Mouse (Mus musculus) layer of hippocampus, adult 2 months (tissue): Measurements from ENCODE around the gene Elk4. TPM values are rescaled to one million over a fixed set of nuclear protein-coding genes. Genes with fewer than 3 reads are reported as not detected.

ENCODE experiments used
- DNase-seq, 2 experiments: peaks; one replicate each; pipeline ENCODE4 v3.0.0; 2022; ENCODE audit warnings: low spot score in 2 of 2
- H3K27ac ChIP-seq: fragments of 200-600 bp; 2 replicates; pipeline ENCODE4 v1.8.1; 2022
- H3K4me3 ChIP-seq: fragments of 200-600 bp; 2 replicates; pipeline ENCODE4 v1.8.1; 2022; ENCODE audit warnings: mild to moderate bottlenecking
- CTCF ChIP-seq: fragments of 200-600 bp; conservative IDR thresholded peaks from 2 replicates; pipeline ENCODE4 v1.8.1; 2022; ENCODE audit warnings: antibody characterized with exemption, mild to moderate bottlenecking, moderate library complexity
- total RNA-seq, 2 experiments: library from RNA; stranded (reverse); gene quantifications; 2 replicates each; pipeline ENCODE4 v1.2.3; 2021

The Elk4 gene
- total RNA-seq, 2 experiments from 2014 or later: 51.8 to 59.2 TPM

GRCm38 (mm10) chr1:131971771-131972497, 35.5 kb upstream of the Elk4 start:
- no peak for DNase-seq
- no peak overlapping the region for H3K4me3 ChIP-seq
- no peak overlapping the region for H3K27ac ChIP-seq
- TF ChIP-seq CTCF: no peak

DNA sequence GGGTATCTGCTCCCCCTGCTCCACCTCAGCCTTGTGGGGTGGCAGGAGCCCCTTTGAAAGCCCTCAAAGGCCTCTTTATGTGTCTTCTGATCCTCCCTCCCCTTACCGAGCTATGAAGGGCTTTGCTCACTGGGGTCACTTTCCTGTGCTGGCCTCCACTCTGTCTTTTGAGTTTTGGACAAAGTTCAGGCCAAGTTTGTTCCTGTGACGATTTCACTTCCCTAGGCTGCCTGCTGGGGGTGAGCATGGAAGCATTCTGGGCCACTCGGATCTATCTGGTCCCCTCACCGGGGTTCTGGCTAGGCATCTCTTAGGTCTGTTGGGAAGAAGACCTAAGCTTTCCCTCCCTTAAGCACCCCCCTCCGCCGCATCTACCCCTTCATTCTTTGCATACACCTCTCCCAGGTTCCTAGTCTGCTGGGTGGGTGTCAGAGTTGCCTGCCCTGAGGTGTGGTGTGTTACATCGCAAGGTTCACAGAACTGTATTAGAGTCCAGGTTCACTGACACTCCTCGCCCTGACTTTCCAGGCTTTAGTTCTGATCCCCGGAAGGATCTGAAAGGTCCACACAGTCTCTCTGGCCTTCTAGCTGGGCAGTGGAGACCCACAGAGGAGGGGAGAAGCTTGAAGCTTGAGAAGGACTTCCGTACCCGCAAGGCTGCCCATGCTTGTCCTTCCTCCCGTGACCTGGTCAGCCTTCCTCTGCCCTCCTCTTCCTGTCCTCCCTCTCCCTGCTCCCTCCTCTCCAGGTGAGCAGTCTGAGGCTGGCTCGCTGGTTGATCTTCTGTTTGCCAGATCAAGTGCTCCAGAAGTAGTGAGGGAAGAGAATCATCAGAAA, 34.7 kb upstream of the Elk4 start:
- no peak for TF ChIP-seq CTCF
- Histone ChIP-seq H3K27ac (no peak overlapping the region), H3K4me3 (no peak overlapping the region)
- no peak for DNase-seq

GRCm38 (mm10) chr1:131973991-131974390, 33.4 kb upstream of the Elk4 start:
- no peak for DNase-seq
- Histone ChIP-seq H3K27ac (no peak overlapping the region), H3K4me3 (no peak overlapping the region)
- TF ChIP-seq CTCF: no peak

DNA sequence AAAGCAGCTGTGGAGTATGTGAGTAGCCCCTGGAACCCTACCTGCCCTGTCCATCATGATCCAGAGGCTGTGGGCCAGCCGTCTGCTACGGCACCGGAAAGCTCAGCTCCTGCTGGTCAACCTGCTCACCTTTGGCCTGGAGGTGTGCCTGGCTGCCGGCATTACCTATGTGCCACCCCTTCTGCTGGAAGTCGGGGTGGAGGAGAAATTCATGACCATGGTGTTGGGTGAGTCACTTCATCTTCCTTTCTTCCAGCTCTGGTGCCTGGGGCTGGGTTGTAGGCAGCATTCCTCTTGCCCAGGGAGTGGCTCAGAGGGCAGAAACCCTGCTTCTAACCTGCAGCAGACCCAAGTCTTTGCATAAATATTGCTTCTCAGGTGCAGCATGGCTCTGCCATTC, 30.5 kb upstream of the Elk4 start:
- no peak for DNase-seq
- no peak for TF ChIP-seq CTCF
- Histone ChIP-seq H3K4me3 (no peak overlapping the region), H3K27ac (no peak overlapping the region)

DNA sequence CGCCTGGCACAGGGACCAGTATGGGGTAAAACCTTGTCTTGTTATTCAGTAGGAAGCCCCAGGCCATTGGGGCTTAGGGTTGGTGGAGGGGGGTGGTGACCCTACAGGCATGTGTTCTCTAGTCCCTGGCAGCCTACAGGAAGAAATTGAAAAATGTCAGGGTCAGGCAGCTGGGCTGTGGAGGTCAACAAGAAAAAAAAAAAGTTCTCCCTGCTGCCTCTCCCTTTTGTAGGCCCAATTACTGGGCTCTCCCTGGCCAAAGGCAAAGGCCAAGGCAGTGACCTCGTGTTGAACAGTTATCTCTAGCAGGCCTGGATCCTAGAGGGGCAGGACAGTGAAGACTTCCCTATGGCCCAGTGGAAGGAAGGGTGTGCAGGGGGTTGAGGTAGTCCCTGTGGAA, 26.9 kb upstream of the Elk4 start:
- Histone ChIP-seq H3K27ac (no peak overlapping the region), H3K4me3 (no peak overlapping the region)
- DNase-seq: no peak
- no peak for TF ChIP-seq CTCF

DNA sequence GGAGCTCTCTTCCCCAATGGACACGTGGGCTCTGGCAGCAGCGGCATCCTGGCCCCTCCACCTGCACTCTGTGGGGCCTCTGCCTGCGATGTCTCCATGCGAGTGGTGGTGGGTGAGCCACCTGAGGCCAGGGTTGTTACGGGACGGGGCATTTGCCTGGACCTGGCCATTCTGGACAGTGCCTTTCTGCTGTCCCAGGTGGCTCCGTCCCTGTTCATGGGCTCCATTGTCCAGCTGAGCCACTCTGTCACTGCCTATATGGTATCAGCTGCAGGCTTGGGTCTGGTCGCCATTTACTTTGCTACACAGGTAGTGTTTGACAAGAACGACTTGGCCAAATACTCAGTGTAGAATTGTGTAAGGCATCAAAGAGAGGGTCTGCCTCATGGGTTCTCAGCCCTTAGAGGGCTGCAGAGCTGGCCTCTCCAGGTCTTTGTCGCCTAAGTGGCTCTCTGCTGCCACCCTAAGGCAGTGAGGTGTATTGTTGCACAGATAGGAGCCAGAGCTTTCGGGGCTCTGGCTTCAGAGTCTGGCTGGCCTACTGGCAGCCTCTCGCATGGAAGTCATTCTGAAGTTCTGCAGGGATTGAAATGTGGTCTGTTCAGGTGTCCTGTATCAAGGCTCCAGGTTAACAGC, 25.9 kb upstream of the Elk4 start:
- TF ChIP-seq CTCF: peak; percentile 99
- peak; percentile 63 to 76 for DNase-seq
- no peak overlapping the region for H3K4me3 ChIP-seq
- no peak overlapping the region for H3K27ac ChIP-seq

GRCm38 (mm10) chr1:131982907-131983306, 24.5 kb upstream of the Elk4 start:
- H3K27ac ChIP-seq: no peak overlapping the region
- H3K4me3 ChIP-seq: no peak overlapping the region
- TF ChIP-seq CTCF: peak; percentile 99
- DNase-seq: peak; percentile 58 to 82

GRCm38 (mm10) chr1:131983806-131984205, 23.6 kb upstream of the Elk4 start:
- no peak for DNase-seq
- Histone ChIP-seq H3K4me3 (no peak overlapping the region), H3K27ac (no peak overlapping the region)
- TF ChIP-seq CTCF: no peak

DNA sequence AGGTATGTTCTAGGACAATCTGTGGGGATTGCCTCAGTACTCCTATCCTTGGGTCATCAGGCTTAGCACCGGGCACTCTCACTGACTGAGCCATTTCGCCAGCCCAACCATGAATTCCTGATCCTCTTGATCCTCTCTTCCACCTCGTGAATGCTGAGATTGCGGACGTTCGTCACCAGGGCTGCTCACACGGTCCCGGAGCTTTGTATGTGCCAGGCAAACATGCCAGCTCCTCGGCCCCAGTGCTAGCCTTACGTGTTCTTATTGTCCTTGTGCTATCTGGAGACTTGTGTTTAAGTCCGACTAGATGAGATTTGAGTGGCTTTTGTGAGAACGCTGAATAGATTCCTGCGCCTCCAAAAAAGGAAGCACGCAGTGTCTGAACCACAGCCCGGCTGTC, 20.0 kb upstream of the Elk4 start:
- no peak for TF ChIP-seq CTCF
- Histone ChIP-seq H3K4me3 (no peak overlapping the region), H3K27ac (no peak overlapping the region)
- no peak for DNase-seq

DNA sequence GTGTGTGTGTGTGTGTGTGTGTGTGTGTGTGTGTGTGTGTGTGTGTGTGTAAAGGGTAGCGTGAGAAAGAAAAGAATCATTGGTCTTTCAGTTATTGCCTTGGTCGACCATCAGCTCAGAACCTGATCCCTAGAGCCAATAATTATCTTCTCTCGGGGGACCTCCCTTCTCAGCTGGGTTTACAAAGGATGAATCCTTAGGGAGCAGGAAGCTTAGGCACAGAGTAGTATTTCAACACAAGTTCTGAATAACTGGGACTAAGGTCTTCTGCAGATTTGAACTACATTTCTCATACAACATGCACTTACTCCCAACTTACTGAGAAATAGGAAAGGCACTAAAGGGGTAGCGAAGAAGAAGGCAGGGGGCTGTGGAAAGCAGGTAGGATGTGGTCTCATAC, 17.9 kb upstream of the Elk4 start:
- Histone ChIP-seq H3K27ac (no peak overlapping the region), H3K4me3 (no peak overlapping the region)
- DNase-seq: no peak
- no peak for TF ChIP-seq CTCF

GRCm38 (mm10) chr1:131990083-131990760, 17.2 kb upstream of the Elk4 start:
- Histone ChIP-seq H3K4me3 (no peak overlapping the region), H3K27ac (no peak overlapping the region)
- no peak for DNase-seq
- TF ChIP-seq CTCF: no peak

DNA sequence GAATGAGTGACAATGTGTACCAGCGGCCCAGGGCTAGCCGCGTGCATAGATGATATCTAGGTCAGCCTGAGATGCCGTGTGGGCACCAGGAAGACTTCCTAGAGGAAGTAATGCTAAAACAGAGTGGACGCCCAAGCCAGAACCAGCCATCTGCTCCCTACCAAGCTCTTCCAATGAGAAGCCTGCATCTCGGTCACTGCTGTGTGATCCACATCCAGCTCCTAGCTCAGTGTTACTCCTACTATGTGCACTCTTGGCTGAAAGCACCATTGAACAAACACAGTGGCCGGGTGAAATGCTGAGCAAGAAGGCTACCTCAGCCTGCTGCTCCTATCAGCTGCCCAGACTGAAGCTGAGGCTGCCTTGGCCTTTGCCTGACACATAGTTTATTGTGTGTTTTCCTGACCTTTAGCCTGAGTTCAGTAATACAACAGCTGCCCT, 14.8 kb upstream of the Elk4 start:
- H3K27ac ChIP-seq: no peak overlapping the region
- DNase-seq: no peak
- TF ChIP-seq CTCF: no peak
- H3K4me3 ChIP-seq: no peak overlapping the region
